Mouse (Mus musculus): Measurements from ENCODE around the gene Kit.

- no peak for TF ChIP-seq POLR2A (IDR thresholded peaks at IDR 0.05; ENCODE audit: low read depth, low read length)
- no peak for TF ChIP-seq CTCF (IDR thresholded peaks at IDR 0.05; ENCODE audit: borderline replicate concordance, insufficient read depth, low read length)
These were observed 60.7 kb downstream of the Kit start for GRCm38 (mm10) chr5:75635385-75635784.

All from embryonic fibroblast, embryonic 13.5 days (primary cell).